Mouse (Mus musculus): ENCODE data around the gene Ift88. TPM values are rescaled to one million over a fixed set of nuclear protein-coding genes. Genes with fewer than 3 reads are reported as not detected.
A peak's percentile ranks its signal among the peaks of the same experiment; 100 is the strongest.

The Ift88 gene
- polyA plus RNA-seq (2011; ENCODE audit: insufficient read depth, insufficient read length, low read depth, missing spikeins), result 14.2 and 17.4 TPM in 2 replicates

- no peak within 1 kb of the TSS for H3K27ac ChIP-seq (ENCODE audit: insufficient read depth, low read length)
- TF ChIP-seq EP300 (IDR thresholded peaks at IDR 0.05; ENCODE audit: insufficient read depth, low read depth, low read length), result no peak
- TF ChIP-seq POLR2A (IDR thresholded peaks at IDR 0.05; ENCODE audit: insufficient read depth, low read length), result no peak
- no peak for TF ChIP-seq CTCF (IDR thresholded peaks at IDR 0.05; ENCODE audit: low read depth, low read length)
- no peaks in the 10 kb centered on the region for H3K36me3 ChIP-seq (ENCODE audit: control insufficient read depth, insufficient read depth, low read length, poor library complexity, severe bottlenecking)
- H3K9ac ChIP-seq (ENCODE audit: low read depth, poor library complexity, severe bottlenecking), result peak within 1 kb of the TSS; percentile 63
- H3K9me3 ChIP-seq (replicated peaks; ENCODE audit: control insufficient read depth, insufficient read depth, low read length, poor library complexity, severe bottlenecking), result no peaks in the 10 kb centered on the region
- H3K4me3 ChIP-seq (ENCODE audit: low read depth, low read length), result peak within 1 kb of the TSS; percentile 78
- no peaks in the 10 kb centered on the region for H3K4me1 ChIP-seq (ENCODE audit: control insufficient read depth, insufficient read depth, low read length)
- no peaks in the 10 kb centered on the region for H3K27me3 ChIP-seq (ENCODE audit: control insufficient read depth, insufficient read depth, low read length, poor library complexity, severe bottlenecking)
Observed at GRCm38 (mm10) chr14:57423432-57424211, at the start of gene Ift88. Gene Ift88, plus strand, starts transcription at chr14:57424062.

GRCm38 (mm10) chr14:57375205-57375604 is 48.7 kb upstream of the Ift88 start:
- Histone ChIP-seq H3K4me3 (ENCODE audit: low read depth, low read length) (no peak overlapping the region), H3K27me3 (ENCODE audit: control insufficient read depth, insufficient read depth, low read length, poor library complexity, severe bottlenecking) (no peaks in the 10 kb centered on the region), H3K36me3 (ENCODE audit: control insufficient read depth, insufficient read depth, low read length, poor library complexity, severe bottlenecking) (no peaks in the 10 kb centered on the region), H3K9ac (ENCODE audit: low read depth, poor library complexity, severe bottlenecking) (no peak overlapping the region), H3K27ac (ENCODE audit: insufficient read depth, low read length) (no peak overlapping the region), H3K9me3 (replicated peaks; ENCODE audit: control insufficient read depth, insufficient read depth, low read length, poor library complexity, severe bottlenecking) (no peaks in the 10 kb centered on the region), H3K4me1 (ENCODE audit: control insufficient read depth, insufficient read depth, low read length) (no peaks in the 10 kb centered on the region)
- TF ChIP-seq POLR2A (IDR thresholded peaks at IDR 0.05; ENCODE audit: insufficient read depth, low read length) (no peak), EP300 (IDR thresholded peaks at IDR 0.05; ENCODE audit: insufficient read depth, low read depth, low read length) (no peak), CTCF (IDR thresholded peaks at IDR 0.05; ENCODE audit: low read depth, low read length) (no peak)

- Histone ChIP-seq H3K27ac (ENCODE audit: insufficient read depth, low read length) (no peak overlapping the region), H3K36me3 (ENCODE audit: control insufficient read depth, insufficient read depth, low read length, poor library complexity, severe bottlenecking) (no peaks in the 10 kb centered on the region), H3K27me3 (ENCODE audit: control insufficient read depth, insufficient read depth, low read length, poor library complexity, severe bottlenecking) (no peaks in the 10 kb centered on the region), H3K4me1 (ENCODE audit: control insufficient read depth, insufficient read depth, low read length) (no peaks in the 10 kb centered on the region), H3K9ac (ENCODE audit: low read depth, poor library complexity, severe bottlenecking) (no peak overlapping the region), H3K9me3 (replicated peaks; ENCODE audit: control insufficient read depth, insufficient read depth, low read length, poor library complexity, severe bottlenecking) (no peaks in the 10 kb centered on the region), H3K4me3 (ENCODE audit: low read depth, low read length) (no peak overlapping the region)
- TF ChIP-seq EP300 (IDR thresholded peaks at IDR 0.05; ENCODE audit: insufficient read depth, low read depth, low read length) (no peak), POLR2A (IDR thresholded peaks at IDR 0.05; ENCODE audit: insufficient read depth, low read length) (no peak), CTCF (IDR thresholded peaks at IDR 0.05; ENCODE audit: low read depth, low read length) (no peak)
Observed at GRCm38 (mm10) chr14:57376016-57376415, 47.8 kb upstream of the Ift88 start.

- no peak overlapping the region for H3K27ac ChIP-seq (ENCODE audit: insufficient read depth, low read length)
- no peaks in the 10 kb centered on the region for H3K9me3 ChIP-seq (replicated peaks; ENCODE audit: control insufficient read depth, insufficient read depth, low read length, poor library complexity, severe bottlenecking)
- H3K4me3 ChIP-seq (ENCODE audit: low read depth, low read length), result no peak overlapping the region
- H3K36me3 ChIP-seq (ENCODE audit: control insufficient read depth, insufficient read depth, low read length, poor library complexity, severe bottlenecking), result no peaks in the 10 kb centered on the region
- H3K9ac ChIP-seq (ENCODE audit: low read depth, poor library complexity, severe bottlenecking), result no peak overlapping the region
- TF ChIP-seq POLR2A (IDR thresholded peaks at IDR 0.05; ENCODE audit: insufficient read depth, low read length) (no peak), CTCF (IDR thresholded peaks at IDR 0.05; ENCODE audit: low read depth, low read length) (no peak), EP300 (IDR thresholded peaks at IDR 0.05; ENCODE audit: insufficient read depth, low read depth, low read length) (no peak)
- H3K4me1 ChIP-seq (ENCODE audit: control insufficient read depth, insufficient read depth, low read length), result no peaks in the 10 kb centered on the region
- H3K27me3 ChIP-seq (ENCODE audit: control insufficient read depth, insufficient read depth, low read length, poor library complexity, severe bottlenecking), result no peaks in the 10 kb centered on the region
Observed at GRCm38 (mm10) chr14:57376956-57377355, 46.9 kb upstream of the Ift88 start.

GRCm38 (mm10) chr14:57377531-57377930 is 46.3 kb upstream of the Ift88 start:
- Histone ChIP-seq H3K27me3 (ENCODE audit: control insufficient read depth, insufficient read depth, low read length, poor library complexity, severe bottlenecking) (no peaks in the 10 kb centered on the region), H3K27ac (ENCODE audit: insufficient read depth, low read length) (no peak overlapping the region), H3K9me3 (replicated peaks; ENCODE audit: control insufficient read depth, insufficient read depth, low read length, poor library complexity, severe bottlenecking) (no peaks in the 10 kb centered on the region), H3K9ac (ENCODE audit: low read depth, poor library complexity, severe bottlenecking) (no peak overlapping the region), H3K4me3 (ENCODE audit: low read depth, low read length) (no peak overlapping the region), H3K4me1 (ENCODE audit: control insufficient read depth, insufficient read depth, low read length) (no peaks in the 10 kb centered on the region), H3K36me3 (ENCODE audit: control insufficient read depth, insufficient read depth, low read length, poor library complexity, severe bottlenecking) (no peaks in the 10 kb centered on the region)
- no peak for TF ChIP-seq CTCF (IDR thresholded peaks at IDR 0.05; ENCODE audit: low read depth, low read length)
- TF ChIP-seq EP300 (IDR thresholded peaks at IDR 0.05; ENCODE audit: insufficient read depth, low read depth, low read length), result no peak
- TF ChIP-seq POLR2A (IDR thresholded peaks at IDR 0.05; ENCODE audit: insufficient read depth, low read length), result no peak

GRCm38 (mm10) chr14:57385667-57386066 is 38.2 kb upstream of the Ift88 start:
- no peak overlapping the region for H3K9ac ChIP-seq (ENCODE audit: low read depth, poor library complexity, severe bottlenecking)
- H3K4me1 ChIP-seq (ENCODE audit: control insufficient read depth, insufficient read depth, low read length), result no peaks in the 10 kb centered on the region
- no peaks in the 10 kb centered on the region for H3K27me3 ChIP-seq (ENCODE audit: control insufficient read depth, insufficient read depth, low read length, poor library complexity, severe bottlenecking)
- H3K27ac ChIP-seq (ENCODE audit: insufficient read depth, low read length), result no peak overlapping the region
- no peak overlapping the region for H3K4me3 ChIP-seq (ENCODE audit: low read depth, low read length)
- no peaks in the 10 kb centered on the region for H3K9me3 ChIP-seq (replicated peaks; ENCODE audit: control insufficient read depth, insufficient read depth, low read length, poor library complexity, severe bottlenecking)
- TF ChIP-seq EP300 (IDR thresholded peaks at IDR 0.05; ENCODE audit: insufficient read depth, low read depth, low read length) (no peak), CTCF (IDR thresholded peaks at IDR 0.05; ENCODE audit: low read depth, low read length) (no peak), POLR2A (IDR thresholded peaks at IDR 0.05; ENCODE audit: insufficient read depth, low read length) (no peak)
- no peaks in the 10 kb centered on the region for H3K36me3 ChIP-seq (ENCODE audit: control insufficient read depth, insufficient read depth, low read length, poor library complexity, severe bottlenecking)

Data from ES-Bruce4 (cell line).